Mouse (Mus musculus) heart, embryonic 11.5 days (tissue): ENCODE results near the gene Ankrd27. TPM values are rescaled to one million over a fixed set of nuclear protein-coding genes. Genes with fewer than 3 reads are reported as not detected.
"Not testable (repeated sequence)": the region's sequence is repeated elsewhere in the genome, so short reads cannot be mapped to it uniquely, and the experiment has no call there.

ENCODE experiments used
- ATAC-seq: fragments of 200-750 bp; cut with Nextera tagmentation; replicated peaks from 2 replicates; pipeline ENCODE4 v1.8.0; 2017; ENCODE audit warnings: moderate library complexity; ENCODE audit not compliant: insufficient number of reproducible peaks, low FRiP score, low TSS enrichment
- H3K27ac ChIP-seq: fragments of 300-500 bp; sonication (generic); 2 replicates; pipeline ENCODE4 v1.5.1; 2014; ENCODE audit warnings: mild to moderate bottlenecking, low read depth, low read length
- H3K27me3 ChIP-seq: fragments of 300-500 bp; sonication (generic); 2 replicates; pipeline ENCODE4 v1.6.1; 2014; ENCODE audit warnings: mild to moderate bottlenecking, low read length, mixed read lengths; ENCODE audit not compliant: control insufficient read depth, insufficient read depth
- H3K36me3 ChIP-seq: fragments of 300-500 bp; sonication (generic); 2 replicates; pipeline ENCODE4 v1.6.1; 2014; ENCODE audit warnings: mild to moderate bottlenecking, low read length, moderate library complexity, mixed read lengths; ENCODE audit not compliant: control insufficient read depth, insufficient read depth
- H3K4me1 ChIP-seq: fragments of 300-500 bp; sonication (generic); 2 replicates; pipeline ENCODE4 v1.6.1; 2014; ENCODE audit warnings: low read length; ENCODE audit not compliant: control insufficient read depth, insufficient read depth
- H3K4me2 ChIP-seq: fragments of 300-500 bp; sonication (generic); 2 replicates; pipeline ENCODE4 v1.6.1; 2014; ENCODE audit warnings: mild to moderate bottlenecking, moderate library complexity
- H3K4me3 ChIP-seq: fragments of 300-500 bp; sonication (generic); 2 replicates; pipeline ENCODE4 v1.5.1; 2014; ENCODE audit warnings: low read depth, low read length
- H3K9ac ChIP-seq: fragments of 300-500 bp; sonication (generic); 2 replicates; pipeline ENCODE4 v1.6.1; 2014; ENCODE audit warnings: mild to moderate bottlenecking, low read depth, low read length, moderate library complexity
- H3K9me3 ChIP-seq: fragments of 300-500 bp; sonication (generic); replicated peaks from 2 replicates; pipeline ENCODE4 v1.6.1; 2016; ENCODE audit warnings: low read length; ENCODE audit not compliant: control insufficient read depth
- WGBS: fragments of 180-500 bp; shearing (Covaris S2); extraction: QIAGEN DNeasy Blood & Tissue Kit; methylation state at CpG from one replicate; pipeline ENCODE4 v1.1.7; 2014; ENCODE audit not compliant: insufficient replicate concordance; 5-methylcytosine and 5-hydroxymethylcytosine counted together
- polyA plus RNA-seq: library from polyadenylated mRNA; unstranded; fragments of >200 nt; fragmentation: Nextera tagmentation; extraction: Ambion mirVana; gene quantifications from 2 replicates; pipeline ENCODE4 v1.2.1, GENCODE M21; 2014

Ankrd27 gene
- polyA plus RNA-seq, 1 experiment from 2014 or later = 15.5 TPM

DNA sequence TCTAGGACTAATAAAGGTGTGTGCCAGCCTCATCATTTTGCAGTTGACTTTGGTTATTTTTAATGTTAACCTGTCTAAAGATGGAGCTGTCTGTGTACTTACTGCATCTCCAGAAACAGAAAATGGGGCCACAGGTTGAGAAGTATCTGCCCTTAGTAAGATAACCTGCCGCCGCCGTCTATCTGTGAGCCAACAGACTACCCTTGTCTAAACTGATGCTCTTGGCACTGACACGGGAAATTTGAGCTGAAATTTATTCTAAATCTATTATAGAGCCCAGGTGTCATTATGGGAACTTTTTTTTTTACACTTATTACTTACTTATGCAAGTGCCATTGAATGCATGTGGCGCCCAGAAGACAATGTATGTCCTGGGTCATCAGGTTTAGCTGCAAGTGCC lies 29.1 kb upstream of the Ankrd27 start:
- H3K4me1 ChIP-seq = peaks cover 4% of the 10 kb centered on the region; the same call in 1 of the 2 replicates
- H3K9ac ChIP-seq = no peak overlapping the region
- H3K36me3 ChIP-seq = no peaks in the 10 kb centered on the region
- ATAC-seq = no peak
- 71% methylated on average over 5 of the region's 5 CpGs for WGBS
- no peaks in the 10 kb centered on the region for H3K27me3 ChIP-seq
- H3K4me2 ChIP-seq = peak overlapping the region; percentile 96; the same call in 1 of the 2 replicates
- no peaks in the 10 kb centered on the region for H3K9me3 ChIP-seq
- H3K4me3 ChIP-seq = no peak overlapping the region
- peak overlapping the region; percentile 47; the same call in 1 of the 2 replicates for H3K27ac ChIP-seq

DNA sequence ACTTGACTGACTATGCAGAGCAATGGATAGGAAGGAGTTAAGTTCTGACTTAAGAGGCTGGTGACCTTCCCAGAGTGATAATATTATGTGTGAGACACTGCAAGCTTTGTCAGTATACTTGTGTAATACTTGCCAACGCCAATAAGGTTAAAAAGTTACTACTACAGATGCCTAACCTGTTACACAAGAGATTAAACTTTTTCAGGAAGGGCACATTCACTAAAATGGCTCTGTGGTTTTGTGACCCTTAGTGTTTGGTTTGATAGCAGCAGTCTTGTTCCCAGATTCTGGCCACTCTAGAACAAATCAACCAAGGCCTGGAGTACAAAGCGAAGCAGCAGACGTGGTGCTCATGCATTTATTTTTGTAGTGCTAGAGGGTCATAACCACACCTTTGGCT lies 28.5 kb upstream of the Ankrd27 start:
- H3K4me1 ChIP-seq = peaks cover 4% of the 10 kb centered on the region; the same call in 1 of the 2 replicates
- no peaks in the 10 kb centered on the region for H3K27me3 ChIP-seq
- no peak overlapping the region for H3K27ac ChIP-seq
- no peak for ATAC-seq
- 52% methylated on average over 3 of the region's 3 CpGs for WGBS
- no peaks in the 10 kb centered on the region for H3K9me3 ChIP-seq
- no peaks in the 10 kb centered on the region for H3K36me3 ChIP-seq
- H3K4me2 ChIP-seq = no peak overlapping the region
- H3K9ac ChIP-seq = no peak overlapping the region
- no peak overlapping the region for H3K4me3 ChIP-seq

DNA sequence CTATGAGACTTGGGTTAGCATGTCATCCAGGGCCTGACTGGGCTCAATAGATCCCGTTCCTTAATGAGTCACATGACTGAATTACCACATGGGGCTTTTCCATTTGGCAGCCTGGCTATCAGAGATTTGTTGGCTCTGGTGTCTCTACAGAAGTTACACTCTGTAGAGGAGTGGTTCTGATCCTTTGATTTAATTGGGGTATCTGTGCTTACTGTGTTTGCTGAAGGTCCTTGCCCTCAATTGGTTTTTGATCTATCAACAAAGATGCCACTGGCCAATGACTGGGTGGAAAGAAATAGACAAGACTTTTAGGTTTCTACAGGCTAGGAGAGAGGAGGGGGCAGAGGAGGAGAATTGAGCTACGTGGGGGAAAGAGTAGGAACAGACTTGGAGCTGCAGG lies 27.4 kb upstream of the Ankrd27 start:
- Histone ChIP-seq H3K9me3 (no peaks in the 10 kb centered on the region), H3K4me2 (no peak overlapping the region), H3K9ac (no peak overlapping the region), H3K4me1 (peaks cover 4% of the 10 kb centered on the region; the same call in 1 of the 2 replicates), H3K27me3 (no peaks in the 10 kb centered on the region), H3K36me3 (no peaks in the 10 kb centered on the region), H3K4me3 (no peak overlapping the region), H3K27ac (no peak overlapping the region)
- no peak for ATAC-seq
- 38% methylated on average over 2 of the region's 2 CpGs for WGBS

DNA sequence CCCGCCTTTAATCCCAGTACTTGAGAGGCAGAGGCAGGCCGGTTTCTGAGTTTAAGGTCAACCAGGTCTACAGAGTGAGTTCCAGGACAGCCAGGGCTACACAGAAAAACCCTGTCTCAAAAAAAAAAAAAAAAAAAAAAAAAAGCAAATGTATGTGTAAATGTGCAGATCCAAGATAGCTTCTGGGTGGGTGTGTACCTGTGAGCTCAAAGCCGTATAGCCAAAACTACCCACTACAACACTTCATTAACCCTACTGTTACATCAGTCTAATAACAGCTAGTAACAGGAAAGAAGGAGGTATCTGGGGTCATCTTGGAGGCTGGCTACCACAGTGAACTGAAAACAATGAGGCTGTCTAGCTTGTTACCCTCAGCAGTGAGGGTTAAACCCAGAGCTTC lies 26.2 kb upstream of the Ankrd27 start:
- no peaks in the 10 kb centered on the region for H3K27me3 ChIP-seq
- no peaks in the 10 kb centered on the region for H3K9me3 ChIP-seq
- no peak overlapping the region for H3K9ac ChIP-seq
- no peak for ATAC-seq
- no peaks in the 10 kb centered on the region for H3K36me3 ChIP-seq
- 80% methylated on average over 3 of the region's 3 CpGs for WGBS
- H3K27ac ChIP-seq = no peak overlapping the region; the same call in 1 of the 2 replicates
- peaks cover 4% of the 10 kb centered on the region; the same call in 1 of the 2 replicates for H3K4me1 ChIP-seq
- H3K4me3 ChIP-seq = no peak overlapping the region
- no peak overlapping the region for H3K4me2 ChIP-seq

DNA sequence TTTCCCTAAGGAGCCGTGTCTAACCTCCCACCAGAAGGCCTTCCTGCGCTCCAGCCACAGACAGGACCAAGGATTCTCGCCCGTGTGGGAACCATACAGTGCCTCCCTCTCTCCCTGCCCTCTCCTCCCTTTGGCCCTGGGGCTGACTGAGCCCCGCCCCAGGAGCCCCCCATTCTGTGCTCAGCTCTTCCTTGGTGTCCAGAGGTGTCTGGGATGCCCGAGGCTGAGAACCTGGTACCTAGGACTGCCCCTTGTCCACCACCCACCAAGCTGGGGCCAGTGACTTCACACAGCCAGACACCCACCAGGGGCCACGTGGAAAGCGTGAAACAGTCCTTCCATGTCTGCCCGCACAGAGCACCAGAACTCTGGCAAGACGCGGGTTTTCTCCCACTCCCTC lies 23.0 kb upstream of the Ankrd27 start:
- Histone ChIP-seq H3K27ac (no peak overlapping the region), H3K9ac (no peak overlapping the region), H3K36me3 (no peaks in the 10 kb centered on the region), H3K4me3 (no peak overlapping the region), H3K4me1 (no peaks in the 10 kb centered on the region), H3K4me2 (no peak overlapping the region), H3K27me3 (no peaks in the 10 kb centered on the region), H3K9me3 (no peaks in the 10 kb centered on the region)
- WGBS = 56% methylated on average over 11 of the region's 11 CpGs
- no peak for ATAC-seq

DNA sequence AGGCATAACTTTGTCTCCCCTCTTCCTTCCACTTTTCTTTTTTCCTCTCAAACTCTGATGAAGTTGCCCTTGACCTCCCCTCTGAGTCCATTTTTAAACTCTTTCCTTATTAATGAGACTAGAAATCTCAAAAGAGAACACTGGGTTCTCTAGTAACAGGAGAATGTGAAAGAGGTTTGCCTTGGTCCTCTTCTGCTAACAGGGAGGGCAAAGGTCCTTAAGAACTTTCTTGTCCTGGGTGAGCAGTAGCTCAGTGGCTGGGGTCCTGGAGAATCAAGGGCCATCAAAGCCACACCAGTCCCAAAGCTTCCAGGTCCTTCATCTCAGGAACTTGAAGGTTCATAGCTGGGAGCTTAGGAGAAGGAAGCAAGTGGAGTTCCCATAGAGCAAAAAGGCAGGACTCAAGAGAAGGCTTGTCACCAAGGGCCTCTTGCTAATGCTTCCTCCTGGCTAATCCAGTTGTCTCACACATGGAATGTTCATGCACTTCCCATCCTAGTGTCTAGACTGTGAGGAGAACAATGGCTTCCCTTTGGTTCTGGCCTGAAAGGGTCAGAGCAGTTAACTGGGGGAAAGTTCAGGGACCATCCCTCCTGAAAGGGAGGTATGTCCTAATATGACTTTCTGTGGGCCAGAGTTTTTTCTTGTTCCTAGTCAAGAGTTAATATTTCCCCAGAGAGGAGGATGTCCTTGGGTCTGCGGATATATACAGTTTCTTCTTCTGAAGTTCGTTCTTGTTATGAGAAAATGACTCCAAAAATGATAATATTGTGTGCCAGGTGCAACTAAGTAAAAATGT lies 21.8 kb upstream of the Ankrd27 start:
- no peaks in the 10 kb centered on the region for H3K27me3 ChIP-seq
- ATAC-seq = no peak
- no peak overlapping the region for H3K4me2 ChIP-seq
- 78% methylated on average over 2 of the region's 2 CpGs for WGBS
- H3K9me3 ChIP-seq = no peaks in the 10 kb centered on the region
- H3K36me3 ChIP-seq = no peaks in the 10 kb centered on the region
- no peak overlapping the region for H3K27ac ChIP-seq
- no peaks in the 10 kb centered on the region for H3K4me1 ChIP-seq
- no peak overlapping the region for H3K4me3 ChIP-seq
- H3K9ac ChIP-seq = no peak overlapping the region

DNA sequence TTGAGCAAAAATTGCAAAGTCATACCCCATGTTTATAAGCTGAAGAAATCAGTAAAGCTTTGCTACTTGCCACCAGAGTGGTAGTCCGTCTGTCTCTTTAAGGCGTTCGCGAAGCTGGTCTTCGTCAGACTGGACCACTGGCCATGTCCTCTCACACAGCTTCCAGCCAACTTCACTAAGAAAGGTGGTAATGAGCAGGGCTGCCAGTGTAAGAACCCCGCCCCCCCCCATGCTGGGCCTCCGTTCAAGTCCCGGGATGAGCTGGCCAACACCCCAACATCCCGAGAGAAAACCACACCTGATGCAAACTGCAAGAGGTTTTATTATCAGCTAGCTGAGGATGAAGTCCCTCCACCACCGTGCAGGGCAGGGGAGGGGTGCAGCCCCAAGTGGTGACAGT lies 21.2 kb upstream of the Ankrd27 start:
- not testable (repeated sequence) for H3K27ac ChIP-seq, H3K4me2 ChIP-seq, H3K4me1 ChIP-seq, H3K4me3 ChIP-seq, H3K36me3 ChIP-seq, H3K9ac ChIP-seq, H3K27me3 ChIP-seq, ATAC-seq, H3K9me3 ChIP-seq
- 74% methylated on average over 10 of the region's 10 CpGs for WGBS

DNA sequence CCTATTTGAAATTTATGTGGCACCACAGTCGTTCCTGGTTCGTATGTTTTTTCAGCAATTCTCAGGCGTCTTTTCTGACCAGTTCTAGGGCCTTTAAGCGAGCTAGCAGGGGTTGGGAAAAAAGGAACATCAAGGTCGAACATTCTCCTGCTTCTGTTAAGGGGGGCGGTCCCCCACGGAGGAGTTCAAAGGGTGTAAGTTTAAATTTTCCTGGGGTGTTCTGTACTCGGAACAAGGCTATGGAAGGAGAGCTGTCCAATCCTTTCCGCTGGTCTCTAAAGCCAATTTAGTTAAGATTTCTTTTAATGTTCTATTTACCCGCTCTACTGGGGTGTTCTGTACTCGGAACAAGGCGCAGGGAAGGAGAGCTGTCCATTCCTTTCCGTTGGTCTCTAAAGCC lies 20.1 kb upstream of the Ankrd27 start:
- not testable (repeated sequence) for ATAC-seq, H3K4me3 ChIP-seq
- 80% methylated on average over 13 of the region's 13 CpGs for WGBS

DNA sequence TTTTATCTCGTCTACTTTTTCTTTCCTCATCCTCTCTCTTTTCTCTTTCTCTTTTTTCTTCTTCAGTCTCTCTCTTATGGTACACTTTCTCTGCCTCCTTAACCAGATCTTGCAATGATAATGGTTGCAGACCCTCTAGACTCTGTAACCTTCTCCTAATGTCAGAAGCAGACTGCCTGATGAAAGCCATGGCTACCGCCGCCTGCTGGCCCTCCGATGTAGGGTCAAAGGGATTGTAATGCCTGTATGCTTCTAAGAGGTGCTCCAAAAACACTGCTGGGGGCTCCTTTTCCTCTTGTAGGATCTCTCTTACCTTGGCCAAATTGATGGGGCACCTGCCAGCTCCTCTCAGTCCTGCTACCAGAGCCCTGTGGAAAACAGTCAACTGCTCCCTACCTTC lies 16.3 kb upstream of the Ankrd27 start:
- WGBS = 87% methylated on average over 4 of the region's 4 CpGs
- not testable (repeated sequence) for H3K4me2 ChIP-seq, H3K9ac ChIP-seq, H3K36me3 ChIP-seq, H3K4me3 ChIP-seq, H3K9me3 ChIP-seq, ATAC-seq, H3K27ac ChIP-seq, H3K4me1 ChIP-seq, H3K27me3 ChIP-seq

More for the DNA sequence above, 20.1 kb upstream of the Ankrd27 start:
- not testable (repeated sequence) for H3K36me3 ChIP-seq, H3K4me1 ChIP-seq, H3K9ac ChIP-seq, H3K27ac ChIP-seq, H3K9me3 ChIP-seq, H3K27me3 ChIP-seq, H3K4me2 ChIP-seq
